Mouse (Mus musculus) MEL (cell line): ENCODE measurements around the gene Stk11. TPM values are rescaled to one million over a fixed set of nuclear protein-coding genes. Genes with fewer than 3 reads are reported as not detected.

Experiments used
- DNase-seq: peaks from one replicate; pipeline ENCODE4 v3.0.0; 2011; ENCODE audit warnings: low read depth, low spot score
- H3K27ac ChIP-seq: 2 replicates; pipeline ENCODE4 v1.5.1; 2012; ENCODE audit warnings: low read depth, mild to moderate bottlenecking, control low read depth, low read length, moderate library complexity; ENCODE audit not compliant: control insufficient read depth
- H3K27me3 ChIP-seq, 2 experiments: fragments of 150-350 bp in 1 of 2; sonication (generic) in 1 of 2; 2 replicates each; pipeline ENCODE4 v1.6.1; 2012; ENCODE audit warnings: low read length in 2 of 2, mild to moderate bottlenecking in 2 of 2, improper control_type of control experiment in 1 of 2, moderate library complexity in 1 of 2; ENCODE audit not compliant: insufficient read depth in 2 of 2, control insufficient read depth in 1 of 2
- H3K36me3 ChIP-seq, 2 experiments: 2 replicates each; pipeline ENCODE4 v1.6.1; 2012 to 2014; ENCODE audit warnings: low read length in 2 of 2, improper control_type of control experiment in 1 of 2, inconsistent platforms in 1 of 2, mild to moderate bottlenecking in 1 of 2; ENCODE audit not compliant: insufficient read depth in 2 of 2, control insufficient read depth in 1 of 2
- H3K4me1 ChIP-seq, 2 experiments: fragments of 150-350 bp in 1 of 2; sonication (generic) in 1 of 2; 2 replicates each; pipeline ENCODE4 v1.6.1; 2012; ENCODE audit warnings: low read length in 2 of 2, improper control_type of control experiment in 1 of 2, mild to moderate bottlenecking in 1 of 2; ENCODE audit not compliant: insufficient read depth in 2 of 2, control insufficient read depth in 1 of 2
- H3K4me3 ChIP-seq, 2 experiments: fragments of 150-350 bp in 1 of 2; sonication (generic) in 1 of 2; 2 replicates each; pipeline ENCODE4 v1.5.1; 2012; ENCODE audit warnings: low read depth in 2 of 2, low read length in 2 of 2, mild to moderate bottlenecking in 2 of 2, moderate library complexity in 2 of 2, control low read depth in 1 of 2, improper control_type of control experiment in 1 of 2; ENCODE audit not compliant: control insufficient read depth in 1 of 2, insufficient read depth in 1 of 2
- H3K79me2 ChIP-seq: 2 replicates; pipeline ENCODE4 v1.6.1; 2012; ENCODE audit warnings: mild to moderate bottlenecking, low read length, moderate library complexity; ENCODE audit not compliant: control insufficient read depth, poor library complexity, insufficient read depth
- H3K9ac ChIP-seq: 2 replicates; pipeline ENCODE4 v1.6.1; 2012; ENCODE audit warnings: low read depth, mild to moderate bottlenecking, control low read depth, low read length, moderate library complexity; ENCODE audit not compliant: control insufficient read depth, poor library complexity, severe bottlenecking
- H3K9me3 ChIP-seq: fragments of 150-350 bp; sonication (generic); replicated peaks from 2 replicates; pipeline ENCODE4 v1.6.1; 2012; ENCODE audit warnings: mild to moderate bottlenecking, low read length, improper control_type of control experiment, moderate library complexity; ENCODE audit not compliant: insufficient read depth
- BHLHE40 ChIP-seq: IDR thresholded peaks from 2 replicates; pipeline ENCODE4 v1.6.1; 2012; ENCODE audit warnings: low read depth, mild to moderate bottlenecking, inconsistent platforms, low read length, improper control_type of control experiment, borderline replicate concordance
- CHD2 ChIP-seq: IDR thresholded peaks from 2 replicates; pipeline ENCODE4 v1.6.1; 2011; ENCODE audit warnings: low read length, improper control_type of control experiment
- CTCF ChIP-seq, 3 experiments: IDR thresholded peaks in 2 of 3; conservative IDR thresholded peaks in 1 of 3; 2 replicates each; pipeline ENCODE4 v1.5.1; 2011 to 2012; ENCODE audit warnings: low read length in 3 of 3, low read depth in 2 of 3, mild to moderate bottlenecking in 2 of 3, improper control_type of control experiment in 1 of 3, inconsistent platforms in 1 of 3, mixed read lengths in 1 of 3, moderate library complexity in 1 of 3; ENCODE audit not compliant: control insufficient read depth in 1 of 3, insufficient read depth in 1 of 3, poor library complexity in 1 of 3, severe bottlenecking in 1 of 3
- E2F4 ChIP-seq: IDR thresholded peaks from 2 replicates; pipeline ENCODE4 v1.6.1; 2011; ENCODE audit warnings: low read depth, low read length, improper control_type of control experiment, borderline replicate concordance
- ELF1 ChIP-seq: IDR thresholded peaks from 2 replicates; pipeline ENCODE4 v1.6.1; 2014; ENCODE audit warnings: low read depth, mild to moderate bottlenecking, inconsistent platforms, low read length, improper control_type of control experiment, moderate library complexity
- EP300 ChIP-seq, 2 experiments: IDR thresholded peaks; 2 replicates each; pipeline ENCODE4 v1.6.1; 2011; ENCODE audit warnings: improper control_type of control experiment in 2 of 2, low read length in 2 of 2, low read depth in 1 of 2, mild to moderate bottlenecking in 1 of 2
- ETS1 ChIP-seq: IDR thresholded peaks from 2 replicates; pipeline ENCODE4 v1.6.1; 2012; ENCODE audit warnings: low read depth, mild to moderate bottlenecking, inconsistent platforms, low read length, improper control_type of control experiment, moderate library complexity
- GABPA ChIP-seq: IDR thresholded peaks from 2 replicates; pipeline ENCODE4 v1.6.1; 2012; ENCODE audit warnings: low read depth, mild to moderate bottlenecking, inconsistent platforms, low read length, improper control_type of control experiment, moderate library complexity
- GATA1 ChIP-seq: IDR thresholded peaks from 2 replicates; pipeline ENCODE4 v1.6.1; 2011; ENCODE audit warnings: low read depth, low read length, improper control_type of control experiment
- HCFC1 ChIP-seq: IDR thresholded peaks from 2 replicates; pipeline ENCODE4 v1.6.1; 2012; ENCODE audit warnings: low read depth, mild to moderate bottlenecking, inconsistent platforms, low read length, improper control_type of control experiment, moderate library complexity
- JUND ChIP-seq: IDR thresholded peaks from 2 replicates; pipeline ENCODE4 v1.6.1; 2011; ENCODE audit warnings: low read depth, mild to moderate bottlenecking, improper control_type of control experiment, low read length
- KAT2A ChIP-seq: conservative IDR thresholded peaks from 2 replicates; pipeline ENCODE4 v1.6.1; 2012; ENCODE audit warnings: low read depth, low read length, improper control_type of control experiment, inconsistent platforms
- MAFK ChIP-seq: IDR thresholded peaks from 2 replicates; pipeline ENCODE4 v1.6.1; 2011; ENCODE audit warnings: low read depth, mild to moderate bottlenecking, low read length, improper control_type of control experiment, borderline replicate concordance
- MAX ChIP-seq: IDR thresholded peaks from 2 replicates; pipeline ENCODE4 v1.6.1; 2011; ENCODE audit warnings: low read length, improper control_type of control experiment
- MAZ ChIP-seq: IDR thresholded peaks from 2 replicates; pipeline ENCODE4 v1.6.1; 2012; ENCODE audit warnings: low read depth, mild to moderate bottlenecking, inconsistent platforms, low read length, improper control_type of control experiment
- MEF2A ChIP-seq: IDR thresholded peaks from 2 replicates; pipeline ENCODE4 v1.6.1; 2014; ENCODE audit warnings: low read depth, mild to moderate bottlenecking, inconsistent platforms, low read length, improper control_type of control experiment; ENCODE audit not compliant: poor library complexity, insufficient replicate concordance, severe bottlenecking; ENCODE audit errors: extremely low read depth
- MXI1 ChIP-seq: IDR thresholded peaks from 2 replicates; pipeline ENCODE4 v1.6.1; 2011; ENCODE audit warnings: mild to moderate bottlenecking, low read depth, low read length, improper control_type of control experiment
- MYB ChIP-seq: IDR thresholded peaks from 2 replicates; pipeline ENCODE4 v1.6.1; 2011; ENCODE audit warnings: mild to moderate bottlenecking, low read depth, low read length, improper control_type of control experiment
- MYC ChIP-seq: IDR thresholded peaks from 2 replicates; pipeline ENCODE4 v1.6.1; 2011; ENCODE audit warnings: low read depth, mild to moderate bottlenecking, low read length, improper control_type of control experiment, moderate library complexity
- NELFE ChIP-seq: IDR thresholded peaks from 2 replicates; pipeline ENCODE4 v1.6.1; 2011; ENCODE audit warnings: low read depth, low read length, improper control_type of control experiment
- NRF1 ChIP-seq: IDR thresholded peaks from 2 replicates; pipeline ENCODE4 v1.6.1; 2014; ENCODE audit warnings: low read depth, mild to moderate bottlenecking, inconsistent platforms, low read length, improper control_type of control experiment, moderate library complexity; ENCODE audit not compliant: poor library complexity, insufficient read depth, severe bottlenecking
- POLR2A ChIP-seq, 2 experiments: IDR thresholded peaks; 2 replicates each; pipeline ENCODE4 v1.6.1; 2011 to 2012; ENCODE audit warnings: low read length in 2 of 2, mild to moderate bottlenecking in 2 of 2, control low read depth in 1 of 2, improper control_type of control experiment in 1 of 2, low read depth in 1 of 2, moderate library complexity in 1 of 2; ENCODE audit not compliant: control insufficient read depth in 1 of 2, insufficient read depth in 1 of 2, poor library complexity in 1 of 2
- POLR2AphosphoS2 ChIP-seq: IDR thresholded peaks from 2 replicates; pipeline ENCODE4 v1.6.1; 2011; ENCODE audit warnings: low read length, improper control_type of control experiment
- RCOR1 ChIP-seq: IDR thresholded peaks from 2 replicates; pipeline ENCODE4 v1.6.1; 2012; ENCODE audit warnings: low read depth, mild to moderate bottlenecking, inconsistent platforms, low read length, improper control_type of control experiment
- SIN3A ChIP-seq: IDR thresholded peaks from 2 replicates; pipeline ENCODE4 v1.6.1; 2012; ENCODE audit warnings: low read length, improper control_type of control experiment, inconsistent platforms
- SMC3 ChIP-seq: IDR thresholded peaks from 2 replicates; pipeline ENCODE4 v1.6.1; 2011; ENCODE audit warnings: low read depth, low read length, improper control_type of control experiment
- TAL1 ChIP-seq: IDR thresholded peaks from 2 replicates; pipeline ENCODE4 v1.6.1; 2012; ENCODE audit warnings: mild to moderate bottlenecking, inconsistent platforms, low read length, moderate library complexity, mixed read lengths
- TBP ChIP-seq: IDR thresholded peaks from 2 replicates; pipeline ENCODE4 v1.8.0; 2011; ENCODE audit warnings: low read depth, low read length, improper control_type of control experiment
- TCF12 ChIP-seq: IDR thresholded peaks from 2 replicates; pipeline ENCODE4 v1.6.1; 2014; ENCODE audit warnings: low read depth, mild to moderate bottlenecking, inconsistent platforms, low read length, improper control_type of control experiment, moderate library complexity
- USF1 ChIP-seq: IDR thresholded peaks from 2 replicates; pipeline ENCODE4 v1.6.1; 2014; ENCODE audit warnings: low read depth, mild to moderate bottlenecking, inconsistent platforms, low read length, improper control_type of control experiment, moderate library complexity
- USF2 ChIP-seq, 2 experiments: IDR thresholded peaks; 2 replicates each; pipeline ENCODE4 v1.6.1; 2011 to 2012; ENCODE audit warnings: improper control_type of control experiment in 2 of 2, low read length in 2 of 2, borderline replicate concordance in 1 of 2, inconsistent platforms in 1 of 2, low read depth in 1 of 2, mild to moderate bottlenecking in 1 of 2; ENCODE audit not compliant: insufficient read depth in 1 of 2
- ZC3H11A ChIP-seq: IDR thresholded peaks from 2 replicates; pipeline ENCODE4 v1.6.1; 2012; ENCODE audit warnings: low read depth, mild to moderate bottlenecking, inconsistent platforms, low read length, improper control_type of control experiment
- ZKSCAN1 ChIP-seq: IDR thresholded peaks from 2 replicates; pipeline ENCODE4 v1.6.1; 2012; ENCODE audit warnings: low read depth, mild to moderate bottlenecking, inconsistent platforms, low read length, improper control_type of control experiment, moderate library complexity
- ZMIZ1 ChIP-seq: IDR thresholded peaks from 2 replicates; pipeline ENCODE4 v1.6.1; 2012; ENCODE audit warnings: low read depth, mild to moderate bottlenecking, inconsistent platforms, low read length, improper control_type of control experiment, moderate library complexity
- ZNF384 ChIP-seq: IDR thresholded peaks from 2 replicates; pipeline ENCODE4 v1.6.1; 2012; ENCODE audit warnings: low read depth, mild to moderate bottlenecking, inconsistent platforms, low read length, improper control_type of control experiment
- polyA plus RNA-seq, 2 experiments: library from polyadenylated mRNA; stranded (reverse) in 1 of 2; unstranded in 1 of 2; fragments of >175 nt in 1 of 2; fragments of >200 nt in 1 of 2; gene quantifications; 2 replicates each; pipeline versions ENCODE4 v1.2.1 to v1.2.4; 2012; ENCODE audit warnings: low replicate concordance in 2 of 2, low read depth in 1 of 2; ENCODE audit not compliant: insufficient read length in 2 of 2, insufficient read depth in 1 of 2, missing spikeins in 1 of 2
- total RNA-seq: library from RNA; depleted of rRNA; stranded (reverse); fragments of 300-350 nt; gene quantifications from 2 replicates; pipeline ENCODE4 v1.2.3, GENCODE M21; 2012

The Stk11 gene
- total and polyA plus RNA-seq, 3 experiments = 108 to 188 TPM; not detected in 1

- DNase-seq = peak; percentile 92
- Histone ChIP-seq H3K79me2 (peaks cover 45% of the 10 kb centered on the region), H3K9me3 (no peaks in the 10 kb centered on the region), H3K9ac (peak overlapping the region; percentile 77), H3K36me3 (peaks cover 0 to 20% of the 10 kb centered on the region in 2 experiments; a peak in 2 of 4 replicates), H3K4me1 (peaks cover 0 to 22% of the 10 kb centered on the region in 2 experiments; a peak in 3 of 4 replicates), H3K27me3 (no peaks in the 10 kb centered on the region), H3K4me3 (peak overlapping the region; percentile 78 to 84), H3K27ac (peak overlapping the region; percentile 76)
- TF ChIP-seq CTCF (IDR thresholded peaks at IDR 0.05 in 2 of 3, conservative IDR thresholded peaks at IDR 0.05 in 1 of 3; ENCODE audit: control insufficient read depth in 1 of 3, insufficient read depth in 1 of 3, low read depth in 2 of 3, low read length in 3 of 3, poor library complexity in 1 of 3, severe bottlenecking in 1 of 3) = peak; percentile 88 to 95 (median 93)
- peak; percentile 19; the same call in 1 of the 2 replicates for TF ChIP-seq MXI1
- TF ChIP-seq ZC3H11A = peak; percentile 76
- 0 out of 2 replicates have a peak, but pooled peaks have one; percentile 58 for TF ChIP-seq MAZ
- no peak for TF ChIP-seq JUND
- TF ChIP-seq USF1 = no peak
- no peak for TF ChIP-seq KAT2A
- TF ChIP-seq TAL1 = no peak
- no peak for TF ChIP-seq ZMIZ1
- no peak for TF ChIP-seq POLR2AphosphoS2
- TF ChIP-seq TCF12 = no peak; the same call in 1 of the 2 replicates
- no peak for TF ChIP-seq MYB
- no peak for TF ChIP-seq RCOR1
- no peak for TF ChIP-seq GABPA
- TF ChIP-seq GATA1 = no peak
- TF ChIP-seq NELFE = no peak
- peak; percentile 90 for TF ChIP-seq SMC3
- TF ChIP-seq E2F4 = no peak
- TF ChIP-seq MEF2A = no peak
- TF ChIP-seq HCFC1 = peak; percentile 51; the same call in 1 of the 2 replicates
- no peak; the same call in 1 of the 2 replicates for TF ChIP-seq ETS1
- TF ChIP-seq EP300 (IDR thresholded peaks at IDR 0.05; ENCODE audit: low read depth in 1 of 2, low read length in 2 of 2) = no peak
- no peak for TF ChIP-seq ZNF384
- TF ChIP-seq ZKSCAN1 = no peak
- peak; percentile 24; the same call in 1 of the 2 replicates for TF ChIP-seq MAX
- 0 out of 2 replicates have a peak, but pooled peaks have one; percentile 16 for TF ChIP-seq MYC
- TF ChIP-seq MAFK = no peak
- no peak for TF ChIP-seq USF2 (IDR thresholded peaks at IDR 0.05; ENCODE audit: borderline replicate concordance in 1 of 2, insufficient read depth in 1 of 2, low read depth in 1 of 2, low read length in 2 of 2)
- TF ChIP-seq BHLHE40 = no peak
- peak; percentile 56; the same call in 1 of the 2 replicates for TF ChIP-seq SIN3A
- TF ChIP-seq NRF1 = no peak
- no peak for TF ChIP-seq ELF1
- TF ChIP-seq POLR2A (IDR thresholded peaks at IDR 0.05; ENCODE audit: control insufficient read depth in 1 of 2, insufficient read depth in 1 of 2, low read depth in 1 of 2, low read length in 2 of 2, poor library complexity in 1 of 2) = no peak; a peak in 1 of 4 replicates
- TF ChIP-seq TBP = no peak
- no peak for TF ChIP-seq CHD2
Measured at GRCm38 (mm10) chr10:80114341-80115284, 990 bp upstream of the Stk11 start.
